In the genomic region with DNA sequence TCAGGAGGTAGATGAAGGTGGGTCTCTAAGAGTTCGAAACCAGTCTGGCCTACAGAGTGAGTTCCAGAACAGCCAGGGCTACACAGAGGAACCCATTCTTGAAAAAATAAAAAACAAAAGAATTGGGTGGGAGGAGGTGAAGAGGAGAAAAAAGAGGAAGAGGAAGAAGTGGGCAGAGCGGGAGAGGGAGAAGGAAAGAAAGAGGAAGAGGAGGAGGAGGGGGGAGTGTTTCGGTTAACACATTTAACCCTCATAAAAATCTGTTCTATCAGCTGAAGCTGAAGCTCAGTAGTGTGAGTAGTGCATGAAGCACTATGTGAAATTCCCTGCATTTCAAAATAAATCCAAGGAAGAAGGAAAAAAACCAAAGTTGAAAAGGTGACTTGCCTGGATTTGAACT, we compare ENCODE assay signal across 28 mouse cellular contexts. TPM values are rescaled to one million over a fixed set of nuclear protein-coding genes. Genes with fewer than 3 reads are reported as not detected.
"Had no signal": no experiment of that assay in that cellular context is flagged by ENCODE, and none has a peak within 500 bp of the region (broad histone marks: within the 10 kb centered on the region; RNA-seq: fewer than 3 reads in every experiment).

No protein-coding gene starts in this region.

- H3K36me3 ChIP-seq: heart, embryonic 10.5 days; heart, embryonic 12.5 days; hindbrain, embryonic 10.5 days; hindbrain, embryonic 12.5 days; intestine, embryonic 15.5 days; kidney, embryonic 15.5 days; limb, embryonic 13.5 days; limb, embryonic 15.5 days; liver, embryonic 12.5 days had no signal

- H3K4me1 ChIP-seq: hindbrain, embryonic 10.5 days; hindbrain, embryonic 12.5 days; intestine, embryonic 15.5 days; kidney, embryonic 15.5 days; limb, embryonic 13.5 days; limb, embryonic 15.5 days had no signal

- DNase-seq: gastrocnemius, adult 2 months; gastrocnemius, postnatal 10 days; gastrocnemius, postnatal 25 days; heart, adult 18-20 months; heart, postnatal 10 days; heart, postnatal 36 days; kidney, adult 11 months; kidney, adult 2 months; kidney, adult 9 months; kidney, postnatal 14 days; kidney, postnatal 36 days; layer of hippocampus, adult 9-11 months; layer of hippocampus, postnatal 36 days; left cerebral cortex, postnatal 4 days had no signal

- H3K4me2 ChIP-seq: heart, embryonic 12.5 days; hindbrain, embryonic 12.5 days; hindbrain, embryonic 14.5 days; intestine, embryonic 15.5 days; kidney, embryonic 15.5 days; limb, embryonic 13.5 days; limb, embryonic 15.5 days; liver, embryonic 12.5 days had no signal

- H3K27ac ChIP-seq: gastrocnemius, adult 2 months; heart, embryonic 10.5 days; hindbrain, embryonic 10.5 days; hindbrain, embryonic 12.5 days; hindbrain, embryonic 14.5 days; intestine, embryonic 15.5 days; kidney, embryonic 15.5 days; kidney, postnatal 0 days; limb, embryonic 13.5 days; limb, embryonic 15.5 days; liver, embryonic 12.5 days; liver, embryonic 14.5 days had no signal

- H3K27me3 ChIP-seq: heart, embryonic 12.5 days; hindbrain, embryonic 12.5 days; intestine, embryonic 15.5 days; kidney, embryonic 15.5 days; limb, embryonic 13.5 days; limb, embryonic 15.5 days; liver, embryonic 12.5 days had no signal

- ATAC-seq: hindbrain, embryonic 16.5 days; inflammation-experienced regulatory T-cells, adult 6 months; intestine, embryonic 15.5 days; liver, embryonic 12.5 days had no signal

- H3K4me3 ChIP-seq: gastrocnemius, adult 2 months; heart, embryonic 10.5 days; heart, embryonic 12.5 days; hindbrain, embryonic 10.5 days; hindbrain, embryonic 12.5 days; intestine, embryonic 15.5 days; kidney, embryonic 15.5 days; limb, embryonic 13.5 days; limb, embryonic 15.5 days; liver, embryonic 12.5 days had no signal

- H3K9me3 ChIP-seq: heart, embryonic 10.5 days; heart, embryonic 12.5 days; hindbrain, embryonic 10.5 days; hindbrain, embryonic 12.5 days; intestine, embryonic 15.5 days; kidney, embryonic 15.5 days; limb, embryonic 13.5 days; limb, embryonic 15.5 days; liver, embryonic 12.5 days had no signal

- H3K9ac ChIP-seq: heart, embryonic 12.5 days; hindbrain, embryonic 12.5 days; hindbrain, embryonic 14.5 days; intestine, embryonic 15.5 days; kidney, embryonic 15.5 days; limb, embryonic 13.5 days; limb, embryonic 15.5 days; liver, embryonic 12.5 days; liver, embryonic 14.5 days had no signal

RNA-seq across cellular contexts. Expression of a gene that starts 24.7 kb away (rescaled TPM):
- polyA plus RNA-seq: inflammation-experienced regulatory T-cells, adult 6 months had no signal
